Mouse (Mus musculus) limb, embryonic 14.5 days (tissue): ENCODE results near the gene Dnaja1. TPM values are rescaled to one million over a fixed set of nuclear protein-coding genes. Genes with fewer than 3 reads are reported as not detected.

ENCODE experiments used
- ATAC-seq: fragments of 200-750 bp; cut with Nextera tagmentation; 2 replicates; pipeline ENCODE4 v1.8.0; 2017; ENCODE audit warnings: low read depth, moderate number of reproducible peaks, moderate TSS enrichment; ENCODE audit not compliant: low FRiP score
- DNase-seq: peaks from one replicate; pipeline ENCODE4 v3.0.0-alpha.2; 2015; ENCODE audit warnings: low spot score
- H3K27ac ChIP-seq: fragments of 300-500 bp; sonication (generic); replicated peaks from 2 replicates; pipeline ENCODE4 v1.5.1; 2014; ENCODE audit warnings: low read depth, mild to moderate bottlenecking, low read length, moderate library complexity, mixed read lengths
- H3K27me3 ChIP-seq: fragments of 300-500 bp; sonication (generic); 2 replicates; pipeline ENCODE4 v1.6.1; 2014; ENCODE audit warnings: low read length, mixed read lengths; ENCODE audit not compliant: control insufficient read depth, insufficient read depth
- H3K36me3 ChIP-seq: fragments of 300-500 bp; sonication (generic); 2 replicates; pipeline ENCODE4 v1.6.1; 2014; ENCODE audit warnings: mild to moderate bottlenecking, low read length, moderate library complexity, mixed read lengths; ENCODE audit not compliant: control insufficient read depth, insufficient read depth
- H3K4me1 ChIP-seq: fragments of 300-500 bp; sonication (generic); 2 replicates; pipeline ENCODE4 v1.6.1; 2014; ENCODE audit warnings: antibody characterized with exemption, low read length, mixed read lengths; ENCODE audit not compliant: control insufficient read depth, insufficient read depth
- H3K4me2 ChIP-seq: fragments of 300-500 bp; sonication (generic); replicated peaks from 2 replicates; pipeline ENCODE4 v1.6.1; 2014; ENCODE audit warnings: low read depth, mild to moderate bottlenecking, low read length, moderate library complexity; ENCODE audit not compliant: severe bottlenecking
- H3K4me3 ChIP-seq: fragments of 300-500 bp; sonication (generic); replicated peaks from 2 replicates; pipeline ENCODE4 v1.5.1; 2014; ENCODE audit warnings: low read length
- H3K9ac ChIP-seq: fragments of 300-500 bp; sonication (generic); 2 replicates; pipeline ENCODE4 v1.6.1; 2014; ENCODE audit warnings: mild to moderate bottlenecking, low read depth, low read length, moderate library complexity; ENCODE audit not compliant: severe bottlenecking
- H3K9me3 ChIP-seq: fragments of 300-500 bp; sonication (generic); 2 replicates; pipeline ENCODE4 v1.6.1; 2016; ENCODE audit warnings: low read length; ENCODE audit not compliant: control insufficient read depth
- POLR2A ChIP-seq: fragments of 200-500 bp; IDR thresholded peaks from 2 replicates; pipeline ENCODE4 v1.8.0; 2012; ENCODE audit warnings: inconsistent platforms, mild to moderate bottlenecking, moderate library complexity, borderline replicate concordance; ENCODE audit not compliant: insufficient read depth, insufficient read length; ENCODE audit errors: extremely low read depth
- WGBS: fragments of 180-500 bp; shearing (Covaris S2); extraction: QIAGEN DNeasy Blood & Tissue Kit; methylation state at CpG from one replicate; pipeline ENCODE4 v1.1.7; 2014; 5-methylcytosine and 5-hydroxymethylcytosine counted together
- polyA plus RNA-seq, 2 experiments: library from polyadenylated mRNA; depleted of rRNA in 1 of 2; stranded (reverse) in 1 of 2; unstranded in 1 of 2; fragments of >200 nt; fragmentation: Nextera tagmentation in 1 of 2; extraction: Ambion mirVana in 1 of 2; gene quantifications; 2 replicates each; pipeline versions ENCODE4 v1.2.1 to v1.2.3; 2012 to 2014

Gene Dnaja1
- polyA plus RNA-seq, 2 experiments = 96.6 to 343 TPM

- ATAC-seq (no peak), DNase-seq (no peak)
- Histone ChIP-seq H3K27me3 (no peaks in the 10 kb centered on the region), H3K27ac (no peak overlapping the region), H3K4me1 (no peaks in the 10 kb centered on the region), H3K9me3 (no peaks in the 10 kb centered on the region), H3K9ac (no peak overlapping the region), H3K36me3 (peaks cover 89% of the 10 kb centered on the region), H3K4me3 (no peak overlapping the region), H3K4me2 (no peak overlapping the region)
- WGBS = 64% methylated on average over 1 of the region's 1 CpGs
- no peak for TF ChIP-seq POLR2A
Observed at GRCm38 (mm10) chr4:40735351-40735750, 13.4 kb downstream of the Dnaja1 start.

DNA sequence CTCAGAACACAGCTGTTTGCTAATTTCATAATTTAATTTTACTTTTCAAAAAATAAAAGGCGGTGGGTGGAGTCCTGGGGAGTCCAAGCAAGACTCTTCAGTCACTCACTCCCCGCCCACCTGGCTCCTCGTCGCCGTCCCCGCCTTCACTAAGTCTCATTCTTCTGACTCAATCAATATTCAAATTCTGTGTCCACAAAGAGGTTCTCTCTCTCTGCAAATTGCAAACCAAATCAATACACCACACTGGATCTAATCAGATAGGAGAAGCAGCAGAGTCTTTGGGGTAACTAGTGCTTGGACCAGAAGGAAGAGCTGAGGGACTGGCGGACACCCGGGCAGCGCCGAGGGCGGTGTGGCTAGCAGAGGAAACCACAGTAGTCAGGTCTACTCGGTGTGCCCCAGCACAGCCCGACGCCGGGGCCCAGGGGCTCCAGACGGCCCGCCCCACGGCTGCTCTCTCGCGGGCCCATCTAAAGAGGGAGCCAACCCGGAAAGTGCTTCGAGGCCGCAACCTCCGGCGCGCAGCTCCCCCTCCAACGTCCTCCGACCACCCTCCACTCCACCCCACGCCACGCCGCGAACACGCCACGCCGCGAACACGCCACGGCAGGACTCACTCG lies 35.3 kb downstream of the Dnaja1 start:
- peaks cover 31% of the 10 kb centered on the region for H3K36me3 ChIP-seq
- under 1% methylated on average over 25 of the region's 39 CpGs for WGBS
- H3K4me2 ChIP-seq = peak overlapping the region; percentile 70
- H3K9ac ChIP-seq = peak overlapping the region; percentile 84
- DNase-seq = no peak
- peak overlapping the region; percentile 63; the same call in 1 of the 2 replicates for H3K27ac ChIP-seq
- H3K9me3 ChIP-seq = no peaks in the 10 kb centered on the region
- ATAC-seq = peak; percentile 74
- TF ChIP-seq POLR2A = no peak
- no peaks in the 10 kb centered on the region for H3K4me1 ChIP-seq
- peak overlapping the region; percentile 98 for H3K4me3 ChIP-seq
- H3K27me3 ChIP-seq = no peaks in the 10 kb centered on the region

GRCm38 (mm10) chr4:40757780-40758420 lies 36.0 kb downstream of the Dnaja1 start, which contains the start of gene Smu1:
TSS of gene Smu1 (minus strand) at chr4:40757923.
- Histone ChIP-seq H3K4me3 (peak within 1 kb of the TSS; percentile 98), H3K4me2 (peak within 1 kb of the TSS; percentile 70), H3K36me3 (peaks cover 26% of the 10 kb centered on the region), H3K27me3 (no peaks in the 10 kb centered on the region), H3K9ac (peak within 1 kb of the TSS; percentile 84), H3K27ac (peak within 1 kb of the TSS; percentile 63; the same call in 1 of the 2 replicates), H3K4me1 (no peaks in the 10 kb centered on the region), H3K9me3 (no peaks in the 10 kb centered on the region)
- DNase-seq = peak; percentile 96
- TF ChIP-seq POLR2A = peak; percentile 63; the same call in 1 of the 2 replicates
- peak; percentile 98 for ATAC-seq
- under 1% methylated on average over 40 of the region's 40 CpGs for WGBS

- no peaks in the 10 kb centered on the region for H3K27me3 ChIP-seq
- peaks cover 6% of the 10 kb centered on the region for H3K36me3 ChIP-seq
- no peak for ATAC-seq
- no peak for TF ChIP-seq POLR2A
- no peak overlapping the region for H3K4me3 ChIP-seq
- no peak overlapping the region for H3K27ac ChIP-seq
- H3K4me2 ChIP-seq = no peak overlapping the region
- 52% methylated on average over 5 of the region's 5 CpGs for WGBS
- DNase-seq = no peak
- H3K9ac ChIP-seq = no peak overlapping the region
- H3K9me3 ChIP-seq = no peaks in the 10 kb centered on the region
- H3K4me1 ChIP-seq = no peaks in the 10 kb centered on the region
Observed at GRCm38 (mm10) chr4:40759876-40760275, 37.9 kb downstream of the Dnaja1 start.

DNA sequence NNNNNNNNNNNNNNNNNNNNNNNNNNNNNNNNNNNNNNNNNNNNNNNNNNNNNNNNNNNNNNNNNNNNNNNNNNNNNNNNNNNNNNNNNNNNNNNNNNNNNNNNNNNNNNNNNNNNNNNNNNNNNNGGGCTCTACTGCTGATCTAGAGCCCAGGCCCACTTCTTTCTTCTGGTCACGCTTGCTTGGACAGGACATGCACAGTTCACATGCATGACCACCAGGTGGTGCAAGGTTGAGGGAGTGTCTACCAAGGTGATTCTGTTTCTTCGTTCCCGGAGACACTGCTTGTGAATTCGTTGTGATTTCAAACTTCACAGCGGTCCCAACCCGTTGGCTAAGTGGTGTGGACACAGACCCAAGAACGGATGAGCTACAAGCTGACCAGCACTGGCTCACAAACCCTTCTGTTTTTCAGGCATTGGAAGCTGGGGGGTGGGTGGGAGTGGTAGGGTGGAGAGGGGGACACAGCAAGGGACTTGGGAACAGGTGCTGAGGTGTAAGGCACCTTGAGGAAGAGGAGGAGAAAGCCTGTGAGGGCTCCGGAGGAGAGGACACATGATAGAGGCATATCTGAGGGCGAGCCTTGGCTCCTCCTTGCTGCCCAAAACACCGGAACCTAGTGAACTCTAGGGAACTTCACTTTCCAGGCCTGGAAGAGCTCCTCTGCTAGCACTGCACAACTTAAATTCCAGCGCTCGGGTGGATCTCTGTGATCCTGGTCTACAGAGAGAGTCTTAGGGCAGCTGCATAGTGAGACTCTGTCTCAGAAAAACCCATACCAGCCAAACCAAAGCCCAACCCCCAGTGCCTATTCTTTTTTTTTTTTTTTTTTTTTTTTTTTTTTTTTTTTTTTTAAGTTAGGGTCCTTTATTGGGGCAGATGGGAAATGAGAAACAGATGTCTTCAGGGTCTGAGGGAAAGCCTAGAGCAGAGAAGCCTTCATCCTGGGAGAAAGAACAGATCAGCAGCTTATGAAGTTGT lies 52.6 kb downstream of the Dnaja1 start:
- peaks cover 14% of the 10 kb centered on the region for H3K4me1 ChIP-seq
- H3K27me3 ChIP-seq = no peaks in the 10 kb centered on the region
- peak overlapping the region; percentile 18 for H3K4me3 ChIP-seq
- peak overlapping the region; percentile 56 for H3K4me2 ChIP-seq
- TF ChIP-seq POLR2A = no peak
- peak overlapping the region; percentile 70; the same call in 1 of the 2 replicates for H3K27ac ChIP-seq
- no peaks in the 10 kb centered on the region for H3K9me3 ChIP-seq
- peak overlapping the region; percentile 13 for H3K9ac ChIP-seq
- WGBS = 8% methylated on average over 12 of the region's 12 CpGs
- DNase-seq (peak; percentile 85), ATAC-seq (peak; percentile 70)
- no peaks in the 10 kb centered on the region for H3K36me3 ChIP-seq
